Mouse (Mus musculus) thymus, adult 18-20 months (tissue): ENCODE data around the gene Csmd2.

Experiments used
- DNase-seq, 2 experiments: peaks; one replicate each; pipeline ENCODE4 v3.0.0; 2022; ENCODE audit warnings: mixed read lengths in 2 of 2

Csmd2 gene

GRCm38 (mm10) chr4:128259211-128259610, 271.6 kb downstream of the Csmd2 start:
- no peak for DNase-seq

GRCm38 (mm10) chr4:128260907-128261560, 273.4 kb downstream of the Csmd2 start, which contains the start of gene Hmgb4:
Hmgb4 (minus strand) TSS chr4:128260957.
- DNase-seq: no peak

DNA sequence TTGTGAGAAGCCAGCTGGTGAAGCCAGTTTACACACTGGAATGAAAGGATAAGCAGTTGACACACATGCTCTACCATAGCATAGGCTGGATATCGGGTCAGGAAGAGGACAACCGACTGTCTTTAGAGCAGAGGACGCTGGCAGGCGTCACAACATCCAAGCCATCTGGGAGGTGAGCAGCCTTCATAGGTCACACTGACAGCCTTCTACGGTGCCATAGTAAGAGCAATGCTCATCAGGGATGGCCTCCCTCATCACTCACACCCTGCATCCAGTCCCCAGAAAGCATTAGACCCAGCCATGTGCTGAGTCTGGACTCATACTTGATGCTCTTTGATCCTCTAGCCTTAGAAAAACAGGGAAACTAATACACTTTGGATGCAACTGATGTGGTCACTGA, 276.8 kb downstream of the Csmd2 start:
- no peak for DNase-seq

- DNase-seq: no peak
Measured at GRCm38 (mm10) chr4:128265341-128265740, 277.7 kb downstream of the Csmd2 start.

- no peak for DNase-seq
Measured at GRCm38 (mm10) chr4:128269261-128269875, 281.7 kb downstream of the Csmd2 start.

DNA sequence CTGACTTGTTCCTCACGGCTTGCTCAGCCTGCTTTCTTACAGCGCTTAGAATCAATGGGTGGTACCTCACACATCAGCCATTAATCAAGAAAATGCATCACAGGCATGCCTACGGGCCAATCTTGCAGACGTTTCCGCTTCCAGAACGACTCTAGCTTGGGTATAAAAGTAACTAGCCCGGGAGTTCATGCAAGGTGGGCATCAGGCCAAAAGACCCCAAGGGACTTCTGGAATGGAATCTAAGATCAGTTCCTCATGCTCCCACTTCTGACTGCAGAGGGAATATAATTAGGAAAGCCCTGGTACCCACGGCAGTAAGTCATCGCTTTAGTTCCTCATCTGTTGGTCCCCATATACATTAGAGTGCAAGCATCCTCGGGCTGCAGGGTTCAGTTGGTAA, 282.5 kb downstream of the Csmd2 start:
- no peak for DNase-seq

DNA sequence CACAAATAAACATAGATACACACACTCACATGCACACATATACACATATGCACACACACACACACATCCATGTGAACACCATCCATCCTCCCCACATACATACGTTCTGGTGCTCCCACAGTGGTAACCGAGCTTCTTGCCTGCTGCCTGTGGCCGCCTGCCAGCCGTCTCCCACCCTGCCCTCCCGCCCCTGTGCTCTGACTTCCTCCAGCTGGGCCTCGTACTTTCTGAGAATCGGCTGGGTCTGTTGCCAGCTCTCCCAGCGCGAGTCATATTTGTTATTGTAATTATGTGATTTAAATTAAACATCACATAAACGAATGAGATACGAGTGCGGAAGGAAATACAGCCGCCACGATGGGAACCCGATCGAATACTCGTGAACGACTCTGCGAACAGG, 283.3 kb downstream of the Csmd2 start:
- DNase-seq: no peak

DNA sequence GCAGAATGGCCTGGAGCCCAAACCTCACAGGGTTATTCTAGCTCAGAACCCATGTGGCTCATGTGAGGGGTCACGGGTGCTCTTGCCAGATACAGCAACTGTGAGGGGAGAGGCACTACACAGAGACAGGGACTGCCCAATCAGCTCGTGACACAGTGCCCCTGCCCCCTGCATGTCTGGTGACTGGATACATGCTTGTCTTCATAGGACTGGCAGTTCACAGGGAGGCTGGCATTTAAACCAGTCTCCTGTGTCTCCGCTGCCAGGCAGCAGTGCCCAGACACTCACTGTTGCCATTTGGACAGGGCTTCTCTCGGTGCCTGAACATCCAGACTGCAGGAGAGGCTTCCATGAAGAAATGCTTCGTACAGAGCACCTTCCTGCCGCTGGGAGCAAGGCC, 284.8 kb downstream of the Csmd2 start:
- no peak for DNase-seq

GRCm38 (mm10) chr4:128273146-128273545, 285.5 kb downstream of the Csmd2 start:
- DNase-seq: no peak

DNA sequence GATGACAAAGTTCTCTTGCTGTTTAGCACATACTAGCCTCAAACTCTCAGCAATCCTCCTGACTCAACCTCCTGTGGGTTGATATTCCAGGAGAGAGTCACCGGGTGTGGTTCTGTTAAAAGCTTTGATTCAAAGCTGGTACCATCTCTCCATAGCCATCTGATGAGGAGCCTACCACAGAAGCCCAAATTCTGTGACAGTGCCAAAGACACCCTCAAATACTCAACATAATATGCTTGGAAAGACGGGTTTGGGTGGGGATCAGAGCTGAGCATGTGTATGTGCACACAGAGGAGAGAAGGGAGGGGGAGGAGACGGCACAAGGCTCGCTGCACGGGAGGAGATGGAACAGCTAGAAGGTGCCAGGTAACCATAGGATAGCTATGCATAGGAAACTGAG, 287.5 kb downstream of the Csmd2 start:
- DNase-seq: no peak

DNA sequence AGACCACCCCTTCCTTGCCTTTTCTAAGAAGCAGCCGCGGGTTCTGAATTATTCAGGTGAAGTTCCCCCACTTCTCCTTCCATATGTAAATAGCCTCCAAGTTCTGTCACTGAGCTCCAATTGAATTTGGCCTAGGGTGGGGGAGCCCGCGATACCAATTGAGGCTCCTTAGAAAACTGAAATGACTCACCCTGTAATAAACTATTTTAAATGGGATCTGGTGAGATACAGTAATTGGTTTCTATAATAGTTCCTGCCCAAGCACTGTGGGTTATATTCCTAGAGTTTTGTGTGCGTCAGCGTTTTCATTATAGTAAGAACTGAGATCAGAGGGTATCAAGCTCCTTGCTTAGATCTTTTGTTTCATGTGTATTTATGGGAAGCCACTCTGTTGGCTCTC, 287.9 kb downstream of the Csmd2 start:
- DNase-seq: no peak

- no peak for DNase-seq
Measured at GRCm38 (mm10) chr4:128285009-128285408, 297.4 kb downstream of the Csmd2 start.

GRCm38 (mm10) chr4:128288095-128288494, 300.4 kb downstream of the Csmd2 start:
- DNase-seq: no peak

- no peak for DNase-seq
Measured at GRCm38 (mm10) chr4:128304049-128304448, 316.4 kb downstream of the Csmd2 start.

GRCm38 (mm10) chr4:128306011-128306410, 318.4 kb downstream of the Csmd2 start:
- DNase-seq: no peak

DNA sequence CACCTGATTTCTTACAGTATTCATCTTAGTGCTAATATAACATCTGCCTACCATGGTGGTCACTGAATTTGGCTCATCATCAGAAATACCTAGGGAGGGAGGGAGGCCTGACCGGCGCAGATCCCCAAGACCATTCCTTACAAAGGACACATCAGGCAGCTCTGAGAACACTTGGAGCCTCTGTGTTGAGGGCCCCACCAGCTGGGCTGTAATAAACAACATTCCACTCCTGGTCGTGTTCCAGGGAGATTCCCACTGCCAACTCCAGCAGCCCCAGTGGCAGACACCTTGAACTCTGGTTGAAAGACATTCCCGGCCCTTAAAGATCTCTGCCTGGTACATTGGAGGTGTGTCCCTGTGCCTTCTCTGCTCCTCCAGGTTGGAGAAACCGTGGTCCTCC, 327.7 kb downstream of the Csmd2 start:
- no peak for DNase-seq

DNA sequence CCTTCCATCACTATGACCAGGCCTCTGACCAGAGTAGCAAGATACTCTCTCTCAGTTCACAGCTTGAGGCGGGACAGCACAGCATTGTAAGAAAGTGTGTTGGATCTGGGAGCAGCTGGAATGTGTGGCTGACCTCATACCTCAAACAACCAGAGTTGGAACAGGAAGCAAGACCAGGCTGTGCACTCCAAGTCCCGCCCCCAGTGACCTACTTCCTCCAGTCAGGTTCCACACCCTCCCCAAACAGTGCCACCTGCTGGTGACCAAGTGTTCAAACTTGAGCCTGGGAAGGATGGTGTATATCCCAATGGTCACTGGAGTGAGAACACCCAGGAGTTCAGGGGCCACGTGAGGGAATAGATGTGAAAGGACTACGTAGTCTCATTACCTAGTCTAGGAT, 330.3 kb downstream of the Csmd2 start:
- no peak for DNase-seq

DNA sequence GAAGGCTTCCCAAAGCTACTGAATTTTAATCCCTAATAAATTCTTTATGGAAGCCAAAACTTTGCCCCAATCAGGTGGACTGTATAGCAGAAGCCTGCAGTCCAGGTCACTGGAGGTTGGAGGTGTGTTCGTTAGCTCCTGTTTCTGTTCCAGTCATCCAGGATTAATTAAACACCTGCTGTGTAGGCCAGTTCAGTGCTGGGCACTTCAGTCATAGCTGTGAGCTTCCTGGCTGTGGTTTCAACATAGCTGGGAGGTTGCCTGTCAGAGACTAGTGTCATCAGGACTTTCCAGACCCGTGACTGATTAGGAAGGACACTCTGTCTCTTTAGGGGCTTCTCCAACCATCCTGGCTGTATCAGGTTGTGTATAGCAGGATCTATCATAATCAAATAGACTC, 337.9 kb downstream of the Csmd2 start:
- no peak for DNase-seq

DNA sequence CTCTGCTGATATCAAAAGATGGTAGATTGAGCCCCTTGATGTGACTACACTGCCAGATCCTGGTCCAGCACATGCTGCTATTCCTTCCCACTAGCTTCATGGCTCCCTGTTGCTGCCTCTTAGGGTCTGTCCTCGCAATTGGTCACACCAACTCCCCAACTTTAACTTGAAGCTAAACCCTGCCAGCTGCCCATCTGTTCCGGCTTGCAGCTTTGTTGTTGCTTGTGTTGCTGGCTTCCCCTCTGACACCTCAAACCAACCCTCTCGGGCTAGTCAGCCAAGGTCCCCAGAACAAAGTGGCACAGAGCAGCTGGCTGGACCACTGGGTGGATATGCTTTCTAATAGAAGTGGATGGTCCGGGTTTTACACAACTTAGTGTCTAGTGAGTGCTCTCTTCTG, 339.1 kb downstream of the Csmd2 start:
- DNase-seq: no peak

- DNase-seq: no peak
Measured at GRCm38 (mm10) chr4:128327421-128327820, 339.8 kb downstream of the Csmd2 start.

GRCm38 (mm10) chr4:128330519-128330918, 342.9 kb downstream of the Csmd2 start:
- DNase-seq: no peak

GRCm38 (mm10) chr4:128340457-128340856, 352.8 kb downstream of the Csmd2 start:
- no peak for DNase-seq

DNA sequence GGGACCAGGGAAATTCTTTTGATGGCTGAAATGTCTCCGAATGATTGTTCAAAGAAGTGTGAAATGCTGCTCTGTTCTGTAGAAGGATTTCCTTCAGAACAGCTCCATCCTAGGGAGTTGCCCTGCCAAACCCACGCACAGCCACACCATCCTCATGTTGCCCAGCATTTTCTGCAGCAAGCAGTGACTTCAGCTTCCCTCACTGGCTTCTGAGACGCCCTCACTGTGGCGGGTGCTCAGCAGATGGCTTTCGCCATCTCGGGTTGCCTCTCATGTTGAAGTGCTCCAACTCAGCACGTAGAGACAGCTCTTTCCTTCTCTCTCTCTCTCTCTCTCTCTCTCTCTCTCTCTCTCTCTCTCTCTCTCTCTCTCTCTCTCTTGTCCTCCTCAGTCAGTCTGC, 353.7 kb downstream of the Csmd2 start:
- no peak for DNase-seq

- no peak for DNase-seq
Measured at GRCm38 (mm10) chr4:128342208-128342607, 354.6 kb downstream of the Csmd2 start.

DNA sequence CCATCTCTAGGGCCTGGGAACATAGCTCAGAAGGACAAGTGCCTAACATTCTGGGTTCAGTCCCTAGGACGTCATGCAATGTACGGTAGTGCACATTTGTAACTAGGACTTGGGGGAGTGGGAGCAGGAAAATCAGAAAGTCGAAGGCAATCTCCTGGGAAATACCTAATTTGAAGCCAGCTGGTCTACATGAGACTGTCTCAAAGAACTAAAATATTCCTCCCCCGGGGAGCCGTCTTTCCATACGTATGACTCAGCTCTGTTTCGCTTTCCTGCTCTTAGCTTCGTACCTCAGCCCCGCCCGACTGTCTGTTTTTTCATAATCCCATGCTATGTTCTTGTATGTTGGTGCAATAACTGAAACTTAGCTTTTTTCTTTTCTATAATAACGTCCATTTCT, 371.1 kb downstream of the Csmd2 start:
- no peak for DNase-seq
